Mouse (Mus musculus) lung, postnatal 0 days (tissue): ENCODE results near the gene Myh10.

ENCODE experiments used
- CTCF ChIP-seq: IDR thresholded peaks from 2 replicates; pipeline ENCODE4 v1.5.1; 2016; ENCODE audit warnings: antibody characterized with exemption, mild to moderate bottlenecking
- EP300 ChIP-seq: IDR thresholded peaks from 2 replicates; pipeline ENCODE4 v1.6.1; 2016; ENCODE audit warnings: antibody characterized with exemption, mild to moderate bottlenecking, control low read depth

DNA sequence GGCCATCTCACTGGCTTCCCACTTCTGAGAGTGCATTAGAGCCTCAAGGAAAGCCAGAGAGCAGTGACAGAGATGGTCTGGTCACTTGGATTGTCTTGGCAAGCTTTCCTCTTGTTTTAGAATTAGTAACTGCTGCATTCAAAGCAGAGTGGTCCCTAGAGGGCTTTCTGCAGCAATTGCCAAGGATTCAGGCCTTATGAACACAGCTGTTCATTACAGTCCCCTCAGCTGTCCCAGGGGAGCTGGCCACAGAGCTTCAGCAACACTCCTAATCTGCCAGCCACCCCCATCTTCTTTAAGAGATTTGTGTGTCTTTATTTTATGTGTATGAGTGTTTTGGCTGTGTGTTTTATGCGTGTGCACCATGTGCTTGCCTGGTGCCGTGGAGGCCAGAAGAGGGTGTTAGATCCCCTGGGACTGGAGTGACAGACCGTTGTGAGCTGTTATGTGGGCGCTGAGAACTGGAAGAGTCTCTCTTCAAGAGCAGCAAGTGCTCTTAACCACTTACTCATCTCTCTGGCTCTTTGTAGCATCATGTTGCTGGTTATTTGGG lies 27.8 kb downstream of the Myh10 start:
- TF ChIP-seq EP300 = no peak
- TF ChIP-seq CTCF = 0 out of 2 replicates have a peak, but pooled peaks have one; percentile 1
